Mouse (Mus musculus): ENCODE results near the gene Tex14. TPM values are rescaled to one million over a fixed set of nuclear protein-coding genes. Genes with fewer than 3 reads are reported as not detected.

The Tex14 gene
- total and polyA plus RNA-seq, 3 experiments = 0.42 TPM; not detected in 1

GRCm38 (mm10) chr11:87523967-87524366 lies 119.1 kb downstream of the Tex14 start:
- Histone ChIP-seq H3K9ac (ENCODE audit: control insufficient read depth, low read depth, low read length, poor library complexity, severe bottlenecking) (no peak overlapping the region), H3K36me3 (ENCODE audit: control insufficient read depth in 1 of 2, insufficient read depth in 2 of 2, low read length in 2 of 2) (peaks cover 0 to 32% of the 10 kb centered on the region in 2 experiments; a peak in 2 of 4 replicates), H3K4me1 (ENCODE audit: control insufficient read depth in 1 of 2, insufficient read depth in 2 of 2, low read length in 2 of 2) (peaks cover 10 to 25% of the 10 kb centered on the region in 2 experiments), H3K27me3 (ENCODE audit: control insufficient read depth in 1 of 2, insufficient read depth in 2 of 2, low read length in 2 of 2) (no peaks in the 10 kb centered on the region), H3K4me3 (ENCODE audit: control insufficient read depth in 1 of 2, insufficient read depth in 1 of 2, low read depth in 2 of 2, low read length in 2 of 2) (peak overlapping the region in 1 of 2 experiments; percentile 17; a peak in 1 of 4 replicates), H3K9me3 (replicated peaks; ENCODE audit: insufficient read depth, low read length) (no peaks in the 10 kb centered on the region), H3K79me2 (ENCODE audit: control insufficient read depth, insufficient read depth, low read length, poor library complexity) (no peaks in the 10 kb centered on the region), H3K27ac (ENCODE audit: control insufficient read depth, low read depth, low read length) (no peak overlapping the region)
- peak; percentile 51 for DNase-seq (ENCODE audit: low read depth, low spot score)
- TF ChIP-seq EP300 (IDR thresholded peaks at IDR 0.05; ENCODE audit: low read depth in 1 of 2, low read length in 2 of 2) (peak; percentile 41 to 51; a peak in 2 of 4 replicates), E2F4 (IDR thresholded peaks at IDR 0.05; ENCODE audit: borderline replicate concordance, low read depth, low read length) (no peak), RAD21 (IDR thresholded peaks at IDR 0.05; ENCODE audit: low read depth, low read length) (no peak), TCF12 (IDR thresholded peaks at IDR 0.05; ENCODE audit: low read depth, low read length) (peak; percentile 57), CHD2 (IDR thresholded peaks at IDR 0.05; ENCODE audit: low read length) (no peak), MAX (IDR thresholded peaks at IDR 0.05; ENCODE audit: low read length) (no peak), GATA1 (IDR thresholded peaks at IDR 0.05; ENCODE audit: low read depth, low read length) (peak; percentile 50; the same call in 1 of the 2 replicates), SIN3A (IDR thresholded peaks at IDR 0.05; ENCODE audit: low read length) (peak; percentile 40; the same call in 1 of the 2 replicates)

- Histone ChIP-seq H3K27ac (ENCODE audit: control insufficient read depth, low read depth, low read length) (no peak overlapping the region), H3K9me3 (replicated peaks; ENCODE audit: insufficient read depth, low read length) (no peaks in the 10 kb centered on the region), H3K4me1 (ENCODE audit: control insufficient read depth in 1 of 2, insufficient read depth in 2 of 2, low read length in 2 of 2) (peaks cover 10 to 24% of the 10 kb centered on the region in 2 experiments), H3K4me3 (ENCODE audit: control insufficient read depth in 1 of 2, insufficient read depth in 1 of 2, low read depth in 2 of 2, low read length in 2 of 2) (no peak overlapping the region), H3K27me3 (ENCODE audit: control insufficient read depth in 1 of 2, insufficient read depth in 2 of 2, low read length in 2 of 2) (no peaks in the 10 kb centered on the region), H3K36me3 (ENCODE audit: control insufficient read depth in 1 of 2, insufficient read depth in 2 of 2, low read length in 2 of 2) (peaks cover 0 to 26% of the 10 kb centered on the region in 2 experiments; a peak in 2 of 4 replicates), H3K9ac (ENCODE audit: control insufficient read depth, low read depth, low read length, poor library complexity, severe bottlenecking) (no peak overlapping the region), H3K79me2 (ENCODE audit: control insufficient read depth, insufficient read depth, low read length, poor library complexity) (no peaks in the 10 kb centered on the region)
- TF ChIP-seq EP300 (IDR thresholded peaks at IDR 0.05; ENCODE audit: low read depth in 1 of 2, low read length in 2 of 2) = no peak
- TF ChIP-seq MYC (IDR thresholded peaks at IDR 0.05; ENCODE audit: low read depth, low read length) = no peak
- no peak for TF ChIP-seq HCFC1 (IDR thresholded peaks at IDR 0.05; ENCODE audit: low read depth, low read length)
- TF ChIP-seq MAX (IDR thresholded peaks at IDR 0.05; ENCODE audit: low read length) = no peak
- TF ChIP-seq RCOR1 (IDR thresholded peaks at IDR 0.05; ENCODE audit: low read depth, low read length) = no peak
- TF ChIP-seq RAD21 (IDR thresholded peaks at IDR 0.05; ENCODE audit: low read depth, low read length) = no peak
- TF ChIP-seq POLR2AphosphoS2 (IDR thresholded peaks at IDR 0.05; ENCODE audit: low read length) = no peak
- no peak for TF ChIP-seq ETS1 (IDR thresholded peaks at IDR 0.05; ENCODE audit: low read depth, low read length)
- TF ChIP-seq SIN3A (IDR thresholded peaks at IDR 0.05; ENCODE audit: low read length) = no peak
- no peak for TF ChIP-seq USF2 (IDR thresholded peaks at IDR 0.05; ENCODE audit: borderline replicate concordance in 1 of 2, insufficient read depth in 1 of 2, low read depth in 1 of 2, low read length in 2 of 2)
- TF ChIP-seq MEF2A (IDR thresholded peaks at IDR 0.05; ENCODE audit: extremely low read depth, insufficient replicate concordance, low read depth, low read length, poor library complexity, severe bottlenecking) = no peak
- no peak for TF ChIP-seq GATA1 (IDR thresholded peaks at IDR 0.05; ENCODE audit: low read depth, low read length)
- peak; percentile 30 for DNase-seq (ENCODE audit: low read depth, low spot score)
Measured at GRCm38 (mm10) chr11:87524780-87525179, 119.9 kb downstream of the Tex14 start.
